Mouse (Mus musculus): ENCODE results near the gene Xirp1.

DNA sequence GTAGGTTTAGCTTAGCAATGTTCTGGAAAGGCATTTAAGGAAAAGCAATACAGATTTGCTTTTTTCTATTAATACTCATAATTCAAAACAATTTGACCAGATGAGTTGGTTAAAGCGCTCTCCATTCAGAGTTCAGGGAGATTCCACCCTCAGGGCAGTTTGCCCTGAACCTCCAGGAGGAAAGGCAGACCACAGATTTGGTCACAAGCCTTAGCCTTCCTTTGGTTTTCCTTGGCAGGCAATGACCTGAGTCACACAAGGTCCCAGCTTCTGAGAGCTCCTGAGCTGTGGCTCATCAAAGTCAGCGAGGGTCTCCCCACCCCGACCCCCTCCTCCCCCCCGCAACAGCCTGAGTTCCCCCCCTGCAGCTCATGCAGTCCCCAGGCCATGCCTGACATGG is 40.9 kb upstream of the Xirp1 start:
- TF ChIP-seq CTCF (IDR thresholded peaks at IDR 0.05; ENCODE audit: low read depth) (no peak), EP300 (IDR thresholded peaks at IDR 0.05; ENCODE audit: low read depth) (no peak)
